Mouse (Mus musculus): ENCODE results near the gene Gemin6.

GRCm38 (mm10) chr17:80221202-80221601, 3.0 kb upstream of the Gemin6 start:
- TF ChIP-seq GATA1 (IDR thresholded peaks at IDR 0.05; ENCODE audit: borderline replicate concordance, low read length) (no peak), FLI1 (IDR thresholded peaks at IDR 0.05; ENCODE audit: low read length) (no peak)
